Mouse (Mus musculus) embryonic facial prominence, embryonic 11.5 days (tissue): Measurements from ENCODE around the gene Cbfa2t3. TPM values are rescaled to one million over a fixed set of nuclear protein-coding genes. Genes with fewer than 3 reads are reported as not detected.
A peak's percentile ranks its signal among the peaks of the same experiment; 100 is the strongest.

Experiments used
- ATAC-seq: fragments of 200-750 bp; cut with Nextera tagmentation; replicated peaks from 2 replicates; pipeline ENCODE4 v1.8.0; 2017; ENCODE audit warnings: low read depth; ENCODE audit not compliant: insufficient number of reproducible peaks, low FRiP score, low TSS enrichment
- DNase-seq: peaks from one replicate; pipeline ENCODE4 v3.0.0-alpha.2; 2015; ENCODE audit warnings: low spot score
- H3K27ac ChIP-seq: fragments of 300-500 bp; sonication (generic); replicated peaks from 2 replicates; pipeline ENCODE4 v1.5.1; 2014; ENCODE audit warnings: mild to moderate bottlenecking, low read depth, low read length, control low read depth
- H3K27me3 ChIP-seq: fragments of 300-500 bp; sonication (generic); 2 replicates; pipeline ENCODE4 v1.6.1; 2014; ENCODE audit warnings: mild to moderate bottlenecking, low read length, moderate library complexity, mixed read lengths; ENCODE audit not compliant: control insufficient read depth, insufficient read depth
- H3K36me3 ChIP-seq: fragments of 300-500 bp; sonication (generic); replicated peaks from 2 replicates; pipeline ENCODE4 v1.6.1; 2014; ENCODE audit warnings: low read depth, mild to moderate bottlenecking, low read length, moderate library complexity, mixed read lengths; ENCODE audit not compliant: control insufficient read depth, insufficient read depth
- H3K4me1 ChIP-seq: fragments of 300-500 bp; sonication (generic); 2 replicates; pipeline ENCODE4 v1.6.1; 2014; ENCODE audit warnings: low read length, mixed read lengths; ENCODE audit not compliant: control insufficient read depth, insufficient read depth
- H3K4me2 ChIP-seq: fragments of 300-500 bp; sonication (generic); 2 replicates; pipeline ENCODE4 v1.6.1; 2014; ENCODE audit warnings: low read depth, mild to moderate bottlenecking, control low read depth, low read length, moderate library complexity
- H3K4me3 ChIP-seq: fragments of 300-500 bp; sonication (generic); 2 replicates; pipeline ENCODE4 v1.5.1; 2014; ENCODE audit warnings: low read depth, low read length, control low read depth
- H3K9ac ChIP-seq: fragments of 300-500 bp; sonication (generic); replicated peaks from 2 replicates; pipeline ENCODE4 v1.6.1; 2014; ENCODE audit warnings: mild to moderate bottlenecking, control low read depth, low read length
- H3K9me3 ChIP-seq: fragments of 300-500 bp; sonication (generic); replicated peaks from 2 replicates; pipeline ENCODE4 v1.6.1; 2016; ENCODE audit warnings: mild to moderate bottlenecking, low read length, inconsistent platforms, mixed read lengths; ENCODE audit not compliant: control insufficient read depth
- WGBS: fragments of 180-500 bp; shearing (Covaris S2); extraction: QIAGEN DNeasy Blood & Tissue Kit; methylation state at CpG from one replicate; pipeline ENCODE4 v1.1.7; 2014; 5-methylcytosine and 5-hydroxymethylcytosine counted together
- microRNA-seq: library from miRNA; unstranded; fragments of <30 nt; microRNA quantifications from one replicate; pipeline ENCODE4, GENCODE M21; 2016; ENCODE audit warnings: borderline number of aligned reads
- polyA plus RNA-seq: library from polyadenylated mRNA; unstranded; fragments of >200 nt; fragmentation: Nextera tagmentation; extraction: Ambion mirVana; gene quantifications from 2 replicates; pipeline ENCODE4 v1.2.1, GENCODE M21; 2014

The Cbfa2t3 gene
- polyA plus RNA-seq, 1 experiment from 2014 or later: 1.9 TPM

- peak within 1 kb of the TSS; percentile 67 for H3K4me3 ChIP-seq
- peaks cover 8% of the 10 kb centered on the region for H3K36me3 ChIP-seq
- H3K4me1 ChIP-seq: peaks cover 9% of the 10 kb centered on the region
- under 1% methylated on average over 39 of the region's 39 CpGs for WGBS
- no peaks in the 10 kb centered on the region for H3K9me3 ChIP-seq
- DNase-seq: peak; percentile 97
- H3K27me3 ChIP-seq: no peaks in the 10 kb centered on the region
- peak within 1 kb of the TSS; percentile 87 for H3K9ac ChIP-seq
- H3K27ac ChIP-seq: peak within 1 kb of the TSS; percentile 59
- peak within 1 kb of the TSS; percentile 84 for H3K4me2 ChIP-seq
- ATAC-seq: peak; percentile 79
These were observed 122.3 kb downstream of the Cbfa2t3 start, which contains the start of gene Aprt for GRCm38 (mm10) chr8:122576648-122577022. Aprt (minus strand) TSS chr8:122576909.

- Histone ChIP-seq H3K9me3 (no peaks in the 10 kb centered on the region), H3K27ac (peak overlapping the region; percentile 35; the same call in 1 of the 2 replicates), H3K36me3 (peaks cover 13% of the 10 kb centered on the region), H3K27me3 (no peaks in the 10 kb centered on the region), H3K9ac (peak overlapping the region; percentile 87), H3K4me1 (peaks cover 9% of the 10 kb centered on the region), H3K4me3 (peak overlapping the region; percentile 67), H3K4me2 (peak overlapping the region; percentile 84)
- WGBS: 16% methylated on average over 21 of the region's 21 CpGs
- DNase-seq (no peak), ATAC-seq (peak; percentile 15; the same call in 1 of the 2 replicates)
These were observed 122.9 kb downstream of the Cbfa2t3 start for GRCm38 (mm10) chr8:122575735-122576647.

GRCm38 (mm10) chr8:122575286-122575685 lies 123.6 kb downstream of the Cbfa2t3 start:
- no peak overlapping the region for H3K4me3 ChIP-seq
- 76% methylated on average over 8 of the region's 8 CpGs for WGBS
- H3K27me3 ChIP-seq: no peaks in the 10 kb centered on the region
- peaks cover 13% of the 10 kb centered on the region for H3K36me3 ChIP-seq
- H3K27ac ChIP-seq: no peak overlapping the region
- DNase-seq (no peak), ATAC-seq (no peak)
- H3K4me2 ChIP-seq: peak overlapping the region; percentile 84; the same call in 1 of the 2 replicates
- no peak overlapping the region for H3K9ac ChIP-seq
- no peaks in the 10 kb centered on the region for H3K9me3 ChIP-seq
- H3K4me1 ChIP-seq: peaks cover 9% of the 10 kb centered on the region

Small RNAs within 50 kb of the gene (microRNA-seq; reads per million reads assigned to microRNA genes)
- gene Mir6396: not detected

Other genes with a start within 250 kb of the Cbfa2t3 start
- 0.17 and 0.34 TPM in 2 replicates for gene Snai3, start 238.4 kb downstream of the Cbfa2t3 start, polyA plus RNA-seq
- 26.6 and 27.4 TPM in 2 replicates for gene Rnf166, start 223.0 kb downstream of the Cbfa2t3 start, polyA plus RNA-seq
- gene Ctu2, start 223.0 kb downstream of the Cbfa2t3 start, polyA plus RNA-seq: 66.8 and 75.5 TPM in 2 replicates
- gene Piezo1, start 147.8 kb downstream of the Cbfa2t3 start, polyA plus RNA-seq: 3.4 and 5.9 TPM in 2 replicates
- 31.6 and 32.1 TPM in 2 replicates for gene Cdt1, start 131.1 kb downstream of the Cbfa2t3 start, polyA plus RNA-seq
- 246 and 268 TPM in 2 replicates for gene Aprt, start 122.2 kb downstream of the Cbfa2t3 start, polyA plus RNA-seq
- 4.3 and 6.6 TPM in 2 replicates for gene Galns, start 87.6 kb downstream of the Cbfa2t3 start, polyA plus RNA-seq
- 38.1 and 43.6 TPM in 2 replicates for gene Trappc2l, start 87.5 kb downstream of the Cbfa2t3 start, polyA plus RNA-seq
- not detected in 2 replicates for gene Pabpn1l, start 76.4 kb downstream of the Cbfa2t3 start, polyA plus RNA-seq
- 14.2 and 14.6 TPM in 2 replicates for gene Acsf3, start 76.4 kb upstream of the Cbfa2t3 start, polyA plus RNA-seq
- 3.0 and 3.4 TPM in 2 replicates for gene Cdh15, start 148.9 kb upstream of the Cbfa2t3 start, polyA plus RNA-seq